Mouse (Mus musculus): ENCODE measurements at regions not wholly inside any gene's neighbourhood (a gene's known extent, or its start where the extent isn't known, plus 50 kb on each side); places are given as distances from the start of the nearest gene placed in this dataset.

- no peak overlapping the region for H3K9ac ChIP-seq (ENCODE audit: low read depth, low read length)
- WGBS: 73% methylated on average over 9 of the region's 9 CpGs
- no peaks in the 10 kb centered on the region; the same call in 1 of the 2 replicates for H3K27me3 ChIP-seq (replicated peaks; ENCODE audit: control insufficient read depth, insufficient read depth, low read length)
- no peak overlapping the region for H3K4me3 ChIP-seq (ENCODE audit: low read length)
- 0 out of 2 replicates have a peak, but pooled peaks cover 2% of the 10 kb centered on the region for H3K9me3 ChIP-seq (ENCODE audit: control insufficient read depth, low read length)
- no peaks in the 10 kb centered on the region for H3K36me3 ChIP-seq (ENCODE audit: control insufficient read depth, insufficient read depth, low read length)
- ATAC-seq: no peak
- H3K4me2 ChIP-seq (ENCODE audit: low read length): no peak overlapping the region
- H3K27ac ChIP-seq (ENCODE audit: low read depth, low read length): no peak overlapping the region
- H3K4me1 ChIP-seq (ENCODE audit: control insufficient read depth, insufficient read depth, low read depth, low read length): no peaks in the 10 kb centered on the region
Measured at GRCm38 (mm10) chr4:137216908-137217497, 60.3 kb upstream of the Wnt4 start.

- Histone ChIP-seq H3K36me3 (ENCODE audit: control insufficient read depth, insufficient read depth, low read length) (no peaks in the 10 kb centered on the region), H3K27me3 (replicated peaks; ENCODE audit: control insufficient read depth, insufficient read depth, low read length) (no peaks in the 10 kb centered on the region; the same call in 1 of the 2 replicates), H3K4me3 (ENCODE audit: low read length) (no peak overlapping the region), H3K9ac (ENCODE audit: low read depth, low read length) (no peak overlapping the region), H3K27ac (ENCODE audit: low read depth, low read length) (no peak overlapping the region), H3K4me2 (ENCODE audit: low read length) (no peak overlapping the region), H3K4me1 (ENCODE audit: control insufficient read depth, insufficient read depth, low read depth, low read length) (no peaks in the 10 kb centered on the region; the same call in 1 of the 2 replicates), H3K9me3 (ENCODE audit: control insufficient read depth, low read length) (no peaks in the 10 kb centered on the region)
- WGBS: 92% methylated on average over 8 of the region's 8 CpGs
- no peak for ATAC-seq
Measured at GRCm38 (mm10) chr4:137214573-137214972, 62.7 kb upstream of the Wnt4 start.

GRCm38 (mm10) chr4:137212846-137213245 is 64.4 kb upstream of the Wnt4 start:
- Histone ChIP-seq H3K36me3 (ENCODE audit: control insufficient read depth, insufficient read depth, low read length) (no peaks in the 10 kb centered on the region), H3K4me1 (ENCODE audit: control insufficient read depth, insufficient read depth, low read depth, low read length) (no peaks in the 10 kb centered on the region; the same call in 1 of the 2 replicates), H3K27me3 (replicated peaks; ENCODE audit: control insufficient read depth, insufficient read depth, low read length) (no peaks in the 10 kb centered on the region; the same call in 1 of the 2 replicates), H3K4me2 (ENCODE audit: low read length) (no peak overlapping the region), H3K27ac (ENCODE audit: low read depth, low read length) (no peak overlapping the region), H3K9ac (ENCODE audit: low read depth, low read length) (no peak overlapping the region), H3K4me3 (ENCODE audit: low read length) (no peak overlapping the region), H3K9me3 (ENCODE audit: control insufficient read depth, low read length) (no peaks in the 10 kb centered on the region)
- 72% methylated on average over 9 of the region's 9 CpGs for WGBS
- no peak for ATAC-seq

- Histone ChIP-seq H3K27me3 (replicated peaks; ENCODE audit: control insufficient read depth, insufficient read depth, low read length) (no peaks in the 10 kb centered on the region; the same call in 1 of the 2 replicates), H3K9ac (ENCODE audit: low read depth, low read length) (no peak overlapping the region), H3K36me3 (ENCODE audit: control insufficient read depth, insufficient read depth, low read length) (no peaks in the 10 kb centered on the region), H3K4me1 (ENCODE audit: control insufficient read depth, insufficient read depth, low read depth, low read length) (no peaks in the 10 kb centered on the region; the same call in 1 of the 2 replicates), H3K4me2 (ENCODE audit: low read length) (no peak overlapping the region), H3K27ac (ENCODE audit: low read depth, low read length) (no peak overlapping the region), H3K9me3 (ENCODE audit: control insufficient read depth, low read length) (no peaks in the 10 kb centered on the region), H3K4me3 (ENCODE audit: low read length) (no peak overlapping the region)
- WGBS: 50% methylated on average over 14 of the region's 14 CpGs
- ATAC-seq: no peak
Measured at GRCm38 (mm10) chr4:137212106-137212505, 65.2 kb upstream of the Wnt4 start.

GRCm38 (mm10) chr4:137211288-137211687 is 66.0 kb upstream of the Wnt4 start:
- no peaks in the 10 kb centered on the region for H3K36me3 ChIP-seq (ENCODE audit: control insufficient read depth, insufficient read depth, low read length)
- no peak for ATAC-seq

GRCm38 (mm10) chr4:137210525-137210924 is 66.8 kb upstream of the Wnt4 start:
- Histone ChIP-seq H3K36me3 (ENCODE audit: control insufficient read depth, insufficient read depth, low read length) (no peaks in the 10 kb centered on the region), H3K4me3 (ENCODE audit: low read length) (no peak overlapping the region), H3K4me1 (ENCODE audit: control insufficient read depth, insufficient read depth, low read depth, low read length) (no peaks in the 10 kb centered on the region; the same call in 1 of the 2 replicates), H3K9ac (ENCODE audit: low read depth, low read length) (no peak overlapping the region), H3K9me3 (ENCODE audit: control insufficient read depth, low read length) (no peaks in the 10 kb centered on the region), H3K4me2 (ENCODE audit: low read length) (no peak overlapping the region), H3K27me3 (replicated peaks; ENCODE audit: control insufficient read depth, insufficient read depth, low read length) (no peaks in the 10 kb centered on the region; the same call in 1 of the 2 replicates), H3K27ac (ENCODE audit: low read depth, low read length) (no peak overlapping the region)
- WGBS: 87% methylated on average over 4 of the region's 4 CpGs
- no peak for ATAC-seq

More at GRCm38 (mm10) chr4:137211288-137211687, 66.0 kb upstream of the Wnt4 start:
- H3K4me3 ChIP-seq (ENCODE audit: low read length): no peak overlapping the region
- H3K9ac ChIP-seq (ENCODE audit: low read depth, low read length): no peak overlapping the region
- H3K27ac ChIP-seq (ENCODE audit: low read depth, low read length): no peak overlapping the region
- H3K27me3 ChIP-seq (replicated peaks; ENCODE audit: control insufficient read depth, insufficient read depth, low read length): no peaks in the 10 kb centered on the region; the same call in 1 of the 2 replicates
- WGBS: 59% methylated on average over 4 of the region's 4 CpGs
- no peaks in the 10 kb centered on the region; the same call in 1 of the 2 replicates for H3K4me1 ChIP-seq (ENCODE audit: control insufficient read depth, insufficient read depth, low read depth, low read length)
- H3K9me3 ChIP-seq (ENCODE audit: control insufficient read depth, low read length): no peaks in the 10 kb centered on the region
- no peak overlapping the region for H3K4me2 ChIP-seq (ENCODE audit: low read length)

GRCm38 (mm10) chr4:137200968-137201367 is 76.3 kb upstream of the Wnt4 start:
- no peaks in the 10 kb centered on the region for H3K27me3 ChIP-seq (replicated peaks; ENCODE audit: control insufficient read depth, insufficient read depth, low read length)
- WGBS: 82% methylated on average over 7 of the region's 7 CpGs
- no peaks in the 10 kb centered on the region for H3K9me3 ChIP-seq (ENCODE audit: control insufficient read depth, low read length)
- H3K4me3 ChIP-seq (ENCODE audit: low read length): no peak overlapping the region
- no peaks in the 10 kb centered on the region for H3K4me1 ChIP-seq (ENCODE audit: control insufficient read depth, insufficient read depth, low read depth, low read length)
- no peak overlapping the region for H3K27ac ChIP-seq (ENCODE audit: low read depth, low read length)
- no peak; the same call in 1 of the 2 replicates for ATAC-seq
- peak overlapping the region; percentile 27; the same call in 1 of the 2 replicates for H3K9ac ChIP-seq (ENCODE audit: low read depth, low read length)
- no peaks in the 10 kb centered on the region for H3K36me3 ChIP-seq (ENCODE audit: control insufficient read depth, insufficient read depth, low read length)
- H3K4me2 ChIP-seq (ENCODE audit: low read length): no peak overlapping the region

GRCm38 (mm10) chr4:137200426-137200825 is 76.9 kb upstream of the Wnt4 start:
- ATAC-seq: no peak; the same call in 1 of the 2 replicates
- H3K9ac ChIP-seq (ENCODE audit: low read depth, low read length): peak overlapping the region; percentile 13; the same call in 1 of the 2 replicates
- H3K27ac ChIP-seq (ENCODE audit: low read depth, low read length): no peak overlapping the region
- no peaks in the 10 kb centered on the region for H3K4me1 ChIP-seq (ENCODE audit: control insufficient read depth, insufficient read depth, low read depth, low read length)
- whole genome bisulfite sequencing: 42% methylated on average over 9 of the region's 9 CpGs
- H3K36me3 ChIP-seq (ENCODE audit: control insufficient read depth, insufficient read depth, low read length): no peaks in the 10 kb centered on the region
- no peaks in the 10 kb centered on the region for H3K9me3 ChIP-seq (ENCODE audit: control insufficient read depth, low read length)
- H3K4me2 ChIP-seq (ENCODE audit: low read length): no peak overlapping the region
- no peaks in the 10 kb centered on the region for H3K27me3 ChIP-seq (replicated peaks; ENCODE audit: control insufficient read depth, insufficient read depth, low read length)
- H3K4me3 ChIP-seq (ENCODE audit: low read length): no peak overlapping the region

- 48% methylated on average over 5 of the region's 5 CpGs for WGBS
- H3K27ac ChIP-seq (ENCODE audit: low read depth, low read length): no peak overlapping the region
- no peak overlapping the region for H3K9ac ChIP-seq (ENCODE audit: low read depth, low read length)
- H3K4me2 ChIP-seq (ENCODE audit: low read length): no peak overlapping the region
- no peaks in the 10 kb centered on the region for H3K27me3 ChIP-seq (replicated peaks; ENCODE audit: control insufficient read depth, insufficient read depth, low read length)
- no peak for ATAC-seq
- H3K4me3 ChIP-seq (ENCODE audit: low read length): no peak overlapping the region
- H3K36me3 ChIP-seq (ENCODE audit: control insufficient read depth, insufficient read depth, low read length): no peaks in the 10 kb centered on the region
- no peaks in the 10 kb centered on the region for H3K4me1 ChIP-seq (ENCODE audit: control insufficient read depth, insufficient read depth, low read depth, low read length)
- no peaks in the 10 kb centered on the region for H3K9me3 ChIP-seq (ENCODE audit: control insufficient read depth, low read length)
Measured at GRCm38 (mm10) chr4:137196491-137196974, 80.8 kb upstream of the Wnt4 start.
